Mouse (Mus musculus): Measurements from ENCODE around the gene Fam149a.

DNA sequence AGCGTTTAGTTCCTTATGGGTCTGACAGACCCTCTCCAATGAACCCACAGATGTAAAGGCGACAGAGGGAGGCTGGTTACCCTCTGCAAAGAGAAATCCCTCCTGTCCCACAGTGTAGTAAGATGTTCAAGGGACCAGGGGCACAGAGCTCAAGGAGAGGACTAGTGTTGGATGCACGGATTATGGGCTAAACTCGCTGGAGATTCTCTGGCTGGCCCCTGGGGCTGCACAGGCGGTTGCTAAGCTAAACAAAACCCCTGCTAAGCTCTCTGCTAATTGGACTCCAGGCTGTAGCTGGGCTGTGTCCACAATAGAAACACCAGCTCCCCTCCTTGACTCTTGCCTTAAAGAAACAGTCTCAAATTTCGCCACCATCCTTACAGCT, at the start of gene Fam149a:
- TF ChIP-seq CTCF (IDR thresholded peaks at IDR 0.05; ENCODE audit: control insufficient read depth, insufficient read depth, low read length) = no peak
- TF ChIP-seq POLR2A (IDR thresholded peaks at IDR 0.05; ENCODE audit: borderline replicate concordance, control insufficient read depth, low read depth, low read length) = no peak
